Mouse (Mus musculus): ENCODE data around the gene Plekho2. TPM values are rescaled to one million over a fixed set of nuclear protein-coding genes. Genes with fewer than 3 reads are reported as not detected.
A peak's percentile ranks its signal among the peaks of the same experiment; 100 is the strongest.

The Plekho2 gene
- total RNA-seq, 4 experiments from 2014 or later, result 52.6 to 84.0 (median 64.7) TPM

DNA sequence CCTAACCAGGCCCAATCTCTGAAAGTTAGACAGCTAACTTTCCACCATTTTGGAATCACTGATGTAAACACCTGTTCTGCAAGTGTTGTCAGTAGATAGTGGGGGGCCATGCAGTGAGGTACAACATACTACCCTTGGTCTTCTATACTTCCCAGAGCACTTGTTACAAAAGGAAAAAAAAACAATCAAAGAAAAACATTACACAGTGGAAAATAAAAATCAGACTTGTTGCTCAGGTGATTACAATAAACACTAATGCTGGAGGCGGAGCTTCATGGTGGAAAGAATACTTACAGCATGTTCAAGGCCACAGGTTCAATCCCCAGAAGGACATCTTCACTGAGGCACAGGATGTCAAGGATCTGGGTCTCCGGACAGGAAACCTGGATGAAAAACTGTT, 27.1 kb downstream of the Plekho2 start:
- no peak for DNase-seq

DNA sequence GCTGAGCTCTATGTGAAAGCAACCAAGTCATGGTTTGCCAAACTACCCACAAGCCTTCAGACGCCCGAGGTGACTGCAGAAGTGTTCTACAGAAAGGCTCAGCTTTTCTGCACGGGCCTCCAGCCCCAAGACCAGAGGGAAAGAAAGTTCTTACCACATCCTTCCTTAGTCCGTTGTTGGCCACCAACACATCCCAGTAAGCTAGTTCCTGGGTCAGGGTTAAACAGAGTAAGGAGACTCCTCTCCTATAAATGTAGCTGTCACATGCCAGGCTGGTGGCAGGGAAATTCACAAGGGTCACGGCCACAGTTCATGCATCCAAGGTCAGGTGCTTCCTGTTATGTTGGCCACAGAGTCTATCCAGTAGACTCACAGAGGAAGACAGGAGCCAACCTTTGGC, 27.7 kb downstream of the Plekho2 start:
- peak; percentile 80 for DNase-seq

DNA sequence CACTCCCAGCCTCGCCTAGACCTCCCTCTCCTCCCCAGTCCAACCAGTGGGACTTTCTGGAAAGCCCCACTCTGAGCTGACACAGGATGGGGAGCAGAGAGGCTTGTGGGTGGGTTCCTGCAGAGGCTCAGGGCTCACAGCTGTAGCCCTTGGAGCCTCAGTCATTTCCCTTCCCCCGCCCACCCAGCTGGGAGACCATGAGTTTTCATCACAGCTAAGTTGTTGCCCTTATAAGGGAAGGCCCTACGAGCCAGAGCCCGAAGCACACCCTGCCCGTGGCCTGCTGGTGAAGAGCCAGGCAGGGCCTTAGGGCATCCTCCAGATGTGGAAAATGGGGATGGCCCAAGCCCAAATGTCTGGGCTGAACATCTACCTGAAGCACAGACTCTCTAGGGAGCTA, 28.8 kb downstream of the Plekho2 start:
- peak; percentile 74 for DNase-seq

GRCm38 (mm10) chr9:65550079-65550831, 29.6 kb downstream of the Plekho2 start:
- DNase-seq, result no peak

- DNase-seq, result no peak
These were observed 30.2 kb downstream of the Plekho2 start for GRCm38 (mm10) chr9:65549643-65550042.

DNA sequence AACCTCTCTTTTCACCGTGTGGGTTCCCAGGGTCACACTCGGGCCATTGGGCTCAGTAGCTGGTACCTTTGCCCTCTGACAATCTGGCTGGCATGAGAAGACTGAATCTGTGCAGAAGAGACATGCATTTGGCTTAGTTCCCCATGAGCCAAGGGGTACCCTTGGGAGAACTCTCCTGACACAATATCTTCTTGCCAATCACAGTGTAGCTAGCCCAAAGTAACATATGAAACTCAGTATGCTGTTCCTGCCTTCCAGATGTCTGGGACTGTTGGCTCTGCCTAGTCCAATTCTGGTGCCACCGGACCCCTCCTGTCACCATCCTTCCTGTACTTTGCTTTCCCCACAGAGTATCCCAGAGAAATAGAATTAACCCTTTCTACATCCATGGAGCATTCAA, 30.7 kb downstream of the Plekho2 start:
- DNase-seq, result no peak

DNA sequence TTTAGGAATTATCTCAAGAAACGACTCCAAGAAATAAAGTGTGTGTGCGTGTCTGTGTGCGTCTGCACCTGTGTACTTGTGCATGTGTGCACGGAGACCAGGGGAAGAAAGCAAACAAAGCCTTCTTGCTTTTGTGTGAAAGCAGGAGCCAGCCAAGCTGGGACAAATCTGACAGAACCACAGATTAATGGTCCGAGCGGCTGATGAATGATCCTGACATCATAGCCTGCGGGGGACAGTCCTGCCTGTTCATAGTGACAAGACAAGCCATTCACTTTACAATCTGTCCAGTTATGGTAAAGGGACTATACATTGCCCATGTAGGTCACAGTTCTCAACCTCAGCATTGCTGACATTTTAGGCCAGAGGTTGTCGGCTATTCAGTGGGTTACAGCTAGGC, 31.5 kb downstream of the Plekho2 start:
- no peak for DNase-seq

DNA sequence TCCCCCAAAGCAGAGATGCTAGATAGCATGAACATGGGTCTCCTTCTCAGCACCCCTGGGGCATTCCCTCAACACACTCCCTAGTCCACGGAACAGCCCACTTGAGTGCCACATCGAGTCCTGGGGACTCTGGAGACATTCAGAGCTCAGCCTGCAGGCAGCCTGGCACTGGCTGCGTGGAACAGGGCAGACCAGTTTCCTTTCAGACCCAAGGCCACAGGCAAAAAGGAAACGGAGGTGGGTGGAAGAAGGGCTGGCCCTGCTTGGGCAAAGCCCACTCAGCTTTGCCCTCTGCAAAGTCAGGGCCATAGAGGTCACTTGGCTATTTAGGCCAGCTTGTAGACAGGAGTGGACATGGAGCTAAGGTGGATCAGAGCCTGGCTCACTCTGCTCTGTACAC, 32.0 kb downstream of the Plekho2 start:
- no peak for DNase-seq

DNA sequence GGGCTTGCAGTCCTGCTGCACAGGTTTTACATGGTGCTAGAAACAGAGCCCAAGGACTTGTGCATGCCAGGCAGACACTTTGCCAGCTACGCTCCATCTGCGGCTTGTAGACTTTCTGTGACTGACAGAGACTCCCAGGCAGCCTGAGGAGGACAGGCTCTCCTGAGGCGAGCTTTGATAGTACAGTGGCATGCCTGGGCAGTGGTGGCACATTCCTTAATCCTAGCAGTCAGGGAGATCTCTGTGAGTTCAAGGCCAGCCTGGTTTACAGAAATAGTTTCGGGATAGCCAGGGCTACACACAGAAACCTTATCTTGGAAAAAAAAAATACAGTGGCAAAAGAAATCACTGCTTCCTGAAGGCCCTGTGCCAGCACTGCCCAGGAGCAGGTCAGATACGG, 32.7 kb downstream of the Plekho2 start:
- DNase-seq, result no peak

DNA sequence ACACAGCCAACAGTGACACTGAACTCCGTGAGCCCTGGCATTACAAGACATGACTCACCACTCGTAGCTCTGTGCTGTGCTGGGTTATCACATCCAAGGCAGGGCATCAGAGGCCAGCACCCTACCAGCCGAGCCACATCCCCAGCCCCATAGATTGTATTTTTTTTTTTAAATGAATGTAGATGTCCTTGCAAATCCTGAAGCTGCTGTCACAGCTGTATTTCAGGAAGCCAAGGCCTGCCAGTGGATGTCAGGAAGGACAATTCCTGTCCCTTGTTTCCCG, 33.5 kb downstream of the Plekho2 start:
- peak; percentile 88 for DNase-seq

DNA sequence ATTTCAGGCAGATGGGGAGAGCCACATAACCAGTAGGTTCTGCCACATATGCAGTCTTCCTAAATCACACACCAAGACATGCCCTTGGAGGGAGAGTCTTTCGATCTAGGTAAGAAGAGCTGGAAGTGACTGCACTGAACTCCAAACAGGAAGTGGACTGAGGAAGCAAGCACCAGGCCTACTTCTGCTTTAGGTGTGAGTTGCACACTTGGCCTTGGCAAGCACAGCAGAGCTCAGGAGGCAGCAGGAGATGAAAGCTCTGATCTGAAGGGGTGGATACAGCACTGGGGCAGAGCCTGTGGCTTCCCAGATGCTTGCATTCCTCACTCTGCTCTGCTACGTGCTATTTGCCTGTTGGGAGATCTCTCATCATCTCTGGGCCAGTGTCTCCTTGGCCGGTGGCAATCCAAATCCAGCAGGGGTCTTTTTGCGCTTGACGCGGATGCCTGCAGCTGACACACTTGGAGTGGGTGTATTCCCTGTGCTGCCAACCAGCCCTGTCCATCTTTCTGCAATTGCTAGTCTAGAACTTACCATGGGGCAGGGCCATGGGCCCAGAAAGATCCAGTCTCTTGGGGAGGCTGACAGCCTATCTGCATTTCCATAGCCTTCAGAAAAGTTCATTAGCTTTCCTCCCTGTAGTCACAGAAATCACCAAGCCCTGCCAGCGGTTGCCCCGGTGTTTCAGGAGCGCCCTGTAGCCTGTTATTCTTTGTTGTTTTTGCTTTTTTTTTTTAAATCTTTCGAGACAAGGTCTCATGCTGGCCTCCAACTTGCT, 34.0 kb downstream of the Plekho2 start:
- DNase-seq, result no peak

- no peak for DNase-seq
These were observed 37.7 kb downstream of the Plekho2 start for GRCm38 (mm10) chr9:65542111-65542524.

- DNase-seq, result peak; percentile 76
These were observed 38.4 kb downstream of the Plekho2 start for GRCm38 (mm10) chr9:65541126-65542068.

DNA sequence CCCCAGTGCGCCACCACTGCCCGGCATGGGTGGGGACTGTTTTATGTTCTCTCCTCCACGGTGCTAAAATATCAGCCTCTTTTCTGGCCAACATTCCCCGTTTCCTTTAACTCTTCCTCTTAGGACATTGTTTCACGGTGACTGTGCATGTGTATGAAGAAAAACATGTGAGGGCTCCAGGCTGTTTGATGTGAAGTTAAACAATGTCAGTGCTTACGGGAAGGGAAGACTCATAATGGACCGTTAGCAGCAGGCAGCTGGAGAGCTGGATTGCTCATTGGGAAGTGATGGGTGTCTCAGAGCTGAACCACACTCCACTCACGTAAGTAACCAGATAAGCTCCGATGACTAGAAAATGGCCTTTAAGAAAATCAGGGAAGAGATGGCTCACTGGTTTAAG, 40.1 kb downstream of the Plekho2 start:
- DNase-seq, result no peak

DNA sequence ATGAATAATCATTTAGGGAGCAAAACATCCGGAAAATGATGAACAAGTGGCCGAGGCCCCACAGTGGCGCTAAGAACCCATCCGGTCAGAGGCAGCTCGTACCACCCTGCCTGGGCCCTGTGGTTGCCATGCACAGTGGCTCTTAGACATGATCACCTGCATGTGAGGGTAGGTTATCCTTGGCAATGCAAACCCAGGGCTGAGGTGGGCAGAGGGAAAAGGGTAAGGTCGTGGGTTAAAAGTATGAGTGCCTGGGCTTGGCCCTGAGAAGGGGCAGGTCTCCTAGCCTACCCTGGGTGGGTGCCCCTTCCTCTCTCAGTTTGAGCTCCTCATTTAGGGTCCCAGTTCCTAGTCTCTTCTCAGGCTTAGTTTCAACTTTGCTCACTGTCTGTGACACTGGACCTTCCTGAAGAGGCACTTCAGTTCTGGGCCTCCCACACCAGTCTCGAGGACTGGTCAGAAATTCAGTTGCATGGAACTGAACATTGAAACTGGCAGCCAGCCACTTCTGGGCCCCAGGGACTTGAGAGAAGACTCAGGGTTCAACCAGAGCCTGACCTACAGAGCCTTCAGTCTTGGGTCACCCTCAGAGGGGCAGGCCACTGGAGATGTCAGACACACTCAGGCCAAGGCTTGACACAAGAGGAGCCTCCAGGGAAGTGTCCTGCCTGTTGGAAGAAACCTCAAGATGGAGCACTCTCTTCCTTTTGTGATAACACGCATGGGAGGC, 41.8 kb downstream of the Plekho2 start:
- no peak for DNase-seq

DNA sequence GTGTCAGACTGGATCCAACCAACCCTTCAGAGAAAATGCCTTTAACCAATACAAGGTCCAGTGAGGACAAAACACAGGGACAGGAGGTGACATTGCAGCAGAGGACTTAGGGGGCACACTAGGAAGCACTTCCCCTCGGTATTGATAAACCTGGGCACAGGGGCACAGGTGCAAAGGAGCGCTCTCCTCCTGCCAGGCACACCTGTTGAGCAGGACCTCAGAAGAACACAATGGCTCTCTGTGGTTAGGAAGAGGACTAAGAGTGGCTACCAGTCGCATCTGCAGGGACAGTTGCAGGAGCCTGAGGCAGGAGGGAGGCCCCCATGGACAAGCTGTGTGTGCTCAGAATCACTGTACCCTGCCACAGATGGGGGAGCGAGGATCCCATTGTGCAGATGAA, 43.3 kb downstream of the Plekho2 start:
- no peak for DNase-seq

DNA sequence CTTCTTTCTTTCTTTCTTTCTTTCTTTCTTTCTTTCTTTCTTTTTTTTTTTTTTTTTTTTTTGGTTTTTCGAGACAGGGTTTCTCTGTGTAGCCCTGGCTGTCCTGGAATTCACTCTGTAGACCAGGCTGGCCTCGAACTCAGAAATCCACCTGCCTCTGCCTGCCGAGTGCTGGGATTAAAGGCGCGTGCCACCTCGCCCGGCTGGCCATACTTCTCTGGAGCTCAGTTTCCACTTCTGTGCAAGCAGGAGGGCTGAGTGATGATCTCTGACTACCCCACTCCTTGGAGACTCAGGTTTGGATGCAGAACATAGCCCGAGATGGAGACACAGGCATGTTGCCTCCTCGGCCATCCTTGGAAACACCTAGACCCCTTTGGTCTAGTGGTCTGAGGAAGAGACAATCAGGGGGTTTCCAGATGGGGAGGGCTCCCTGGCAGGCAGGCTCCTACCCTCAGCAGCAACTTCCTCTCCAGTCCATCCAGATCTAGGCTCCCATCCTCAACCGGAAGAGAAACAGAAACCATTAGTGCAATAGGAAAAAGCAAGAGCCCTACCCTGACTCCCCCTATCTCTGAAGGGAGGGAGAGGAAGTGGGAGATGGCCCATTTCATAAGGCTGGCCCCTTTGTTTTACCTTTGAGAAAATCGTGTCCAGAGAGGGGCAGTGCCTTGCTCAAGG, 43.9 kb downstream of the Plekho2 start:
- no peak for DNase-seq

DNA sequence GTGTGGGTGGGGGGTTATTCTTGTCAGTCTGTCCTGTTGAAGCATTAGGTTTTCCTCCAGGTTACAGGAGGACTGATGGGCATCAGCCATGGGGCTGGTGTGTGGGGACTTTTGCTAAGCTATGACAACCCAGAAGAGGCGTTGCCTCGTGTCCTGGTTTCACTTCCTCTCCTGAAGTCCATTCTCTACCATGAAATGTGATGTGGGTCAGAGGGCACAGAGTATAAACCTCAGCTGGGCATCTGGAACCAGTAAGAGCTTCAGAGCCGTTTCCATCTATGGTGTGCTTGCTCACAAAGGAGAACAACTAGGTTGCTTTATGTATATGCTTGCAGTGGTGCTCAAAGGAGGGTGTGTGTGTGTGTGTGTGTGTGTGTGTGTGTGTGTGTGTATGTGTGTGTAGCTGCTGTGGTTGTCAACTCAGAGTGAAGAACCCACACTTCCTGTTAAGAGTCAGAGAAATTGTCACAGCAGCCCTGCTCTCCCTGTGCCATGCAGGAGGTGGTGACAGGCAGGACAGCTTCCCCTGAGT, 44.6 kb downstream of the Plekho2 start:
- no peak for DNase-seq

DNA sequence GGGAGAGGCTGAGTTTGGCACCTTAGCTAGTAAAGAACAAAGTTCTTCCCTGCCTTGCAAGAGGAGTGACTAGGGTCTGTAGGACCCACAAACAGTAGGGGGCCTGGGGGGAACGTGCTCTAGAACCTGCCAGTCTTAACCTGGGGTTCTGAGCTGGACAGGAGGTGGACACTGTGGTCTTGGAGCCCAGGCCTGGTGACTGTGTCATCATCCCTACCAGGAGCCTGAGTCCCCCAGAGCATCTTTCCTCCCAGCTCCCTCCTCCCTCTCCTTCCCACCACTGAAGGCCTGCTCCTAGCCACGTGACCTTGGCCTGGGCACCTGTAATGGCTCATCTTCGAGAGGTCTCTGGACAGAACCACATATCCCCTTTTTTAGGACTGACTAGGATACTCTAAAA, 45.7 kb downstream of the Plekho2 start:
- DNase-seq, result no peak

- no peak for DNase-seq
These were observed 46.9 kb downstream of the Plekho2 start for GRCm38 (mm10) chr9:65532986-65533385.

DNA sequence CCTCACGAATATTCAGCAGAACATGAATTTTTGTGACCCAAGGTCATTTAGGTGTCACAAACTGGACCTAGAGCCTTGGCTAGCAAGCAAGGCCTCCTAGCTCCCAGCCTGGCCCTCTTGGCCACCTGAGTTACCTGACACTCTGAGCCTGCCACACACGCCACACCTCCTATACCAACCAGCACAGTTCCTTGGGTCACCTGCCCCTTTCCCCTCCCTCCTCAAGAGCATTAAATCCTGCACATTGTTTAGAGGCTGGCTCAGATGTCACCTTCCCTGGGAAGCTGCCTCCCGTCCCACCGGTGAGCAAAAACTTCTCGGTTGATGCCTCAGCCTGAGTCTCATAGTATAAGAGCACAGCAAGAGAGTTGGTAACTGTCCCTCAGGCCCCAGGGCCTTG, 48.6 kb downstream of the Plekho2 start:
- no peak for DNase-seq

- peak; percentile 78 for DNase-seq
These were observed 50.2 kb downstream of the Plekho2 start for GRCm38 (mm10) chr9:65529659-65530058.

All from adrenal gland, adult 8-10 months (tissue).